Mouse (Mus musculus) MEL (cell line): ENCODE results near the gene Gsta3. TPM values are rescaled to one million over a fixed set of nuclear protein-coding genes. Genes with fewer than 3 reads are reported as not detected.

ENCODE experiments used
- DNase-seq: peaks from one replicate; pipeline ENCODE4 v3.0.0; 2011; ENCODE audit warnings: low read depth, low spot score
- H3K27ac ChIP-seq: 2 replicates; pipeline ENCODE4 v1.5.1; 2012; ENCODE audit warnings: low read depth, mild to moderate bottlenecking, control low read depth, low read length, moderate library complexity; ENCODE audit not compliant: control insufficient read depth
- H3K27me3 ChIP-seq, 2 experiments: fragments of 150-350 bp in 1 of 2; sonication (generic) in 1 of 2; 2 replicates each; pipeline ENCODE4 v1.6.1; 2012; ENCODE audit warnings: low read length in 2 of 2, mild to moderate bottlenecking in 2 of 2, improper control_type of control experiment in 1 of 2, moderate library complexity in 1 of 2; ENCODE audit not compliant: insufficient read depth in 2 of 2, control insufficient read depth in 1 of 2
- H3K36me3 ChIP-seq, 2 experiments: 2 replicates each; pipeline ENCODE4 v1.6.1; 2012 to 2014; ENCODE audit warnings: low read length in 2 of 2, improper control_type of control experiment in 1 of 2, inconsistent platforms in 1 of 2, mild to moderate bottlenecking in 1 of 2; ENCODE audit not compliant: insufficient read depth in 2 of 2, control insufficient read depth in 1 of 2
- H3K4me1 ChIP-seq, 2 experiments: fragments of 150-350 bp in 1 of 2; sonication (generic) in 1 of 2; 2 replicates each; pipeline ENCODE4 v1.6.1; 2012; ENCODE audit warnings: low read length in 2 of 2, improper control_type of control experiment in 1 of 2, mild to moderate bottlenecking in 1 of 2; ENCODE audit not compliant: insufficient read depth in 2 of 2, control insufficient read depth in 1 of 2
- H3K4me3 ChIP-seq, 2 experiments: fragments of 150-350 bp in 1 of 2; sonication (generic) in 1 of 2; 2 replicates each; pipeline ENCODE4 v1.5.1; 2012; ENCODE audit warnings: low read depth in 2 of 2, low read length in 2 of 2, mild to moderate bottlenecking in 2 of 2, moderate library complexity in 2 of 2, control low read depth in 1 of 2, improper control_type of control experiment in 1 of 2; ENCODE audit not compliant: control insufficient read depth in 1 of 2, insufficient read depth in 1 of 2
- H3K79me2 ChIP-seq: 2 replicates; pipeline ENCODE4 v1.6.1; 2012; ENCODE audit warnings: mild to moderate bottlenecking, low read length, moderate library complexity; ENCODE audit not compliant: control insufficient read depth, poor library complexity, insufficient read depth
- H3K9ac ChIP-seq: 2 replicates; pipeline ENCODE4 v1.6.1; 2012; ENCODE audit warnings: low read depth, mild to moderate bottlenecking, control low read depth, low read length, moderate library complexity; ENCODE audit not compliant: control insufficient read depth, poor library complexity, severe bottlenecking
- H3K9me3 ChIP-seq: fragments of 150-350 bp; sonication (generic); replicated peaks from 2 replicates; pipeline ENCODE4 v1.6.1; 2012; ENCODE audit warnings: mild to moderate bottlenecking, low read length, improper control_type of control experiment, moderate library complexity; ENCODE audit not compliant: insufficient read depth
- CHD1 ChIP-seq: IDR thresholded peaks from 2 replicates; pipeline ENCODE4 v1.6.1; 2012; ENCODE audit warnings: low read depth, mild to moderate bottlenecking, inconsistent platforms, low read length, improper control_type of control experiment
- CHD2 ChIP-seq: IDR thresholded peaks from 2 replicates; pipeline ENCODE4 v1.6.1; 2011; ENCODE audit warnings: low read length, improper control_type of control experiment
- CTCF ChIP-seq, 3 experiments: IDR thresholded peaks in 2 of 3; conservative IDR thresholded peaks in 1 of 3; 2 replicates each; pipeline ENCODE4 v1.5.1; 2011 to 2012; ENCODE audit warnings: low read length in 3 of 3, low read depth in 2 of 3, mild to moderate bottlenecking in 2 of 3, improper control_type of control experiment in 1 of 3, inconsistent platforms in 1 of 3, mixed read lengths in 1 of 3, moderate library complexity in 1 of 3; ENCODE audit not compliant: control insufficient read depth in 1 of 3, insufficient read depth in 1 of 3, poor library complexity in 1 of 3, severe bottlenecking in 1 of 3
- E2F4 ChIP-seq: IDR thresholded peaks from 2 replicates; pipeline ENCODE4 v1.6.1; 2011; ENCODE audit warnings: low read depth, low read length, improper control_type of control experiment, borderline replicate concordance
- ELF1 ChIP-seq: IDR thresholded peaks from 2 replicates; pipeline ENCODE4 v1.6.1; 2014; ENCODE audit warnings: low read depth, mild to moderate bottlenecking, inconsistent platforms, low read length, improper control_type of control experiment, moderate library complexity
- EP300 ChIP-seq, 2 experiments: IDR thresholded peaks; 2 replicates each; pipeline ENCODE4 v1.6.1; 2011; ENCODE audit warnings: improper control_type of control experiment in 2 of 2, low read length in 2 of 2, low read depth in 1 of 2, mild to moderate bottlenecking in 1 of 2
- GABPA ChIP-seq: IDR thresholded peaks from 2 replicates; pipeline ENCODE4 v1.6.1; 2012; ENCODE audit warnings: low read depth, mild to moderate bottlenecking, inconsistent platforms, low read length, improper control_type of control experiment, moderate library complexity
- HCFC1 ChIP-seq: IDR thresholded peaks from 2 replicates; pipeline ENCODE4 v1.6.1; 2012; ENCODE audit warnings: low read depth, mild to moderate bottlenecking, inconsistent platforms, low read length, improper control_type of control experiment, moderate library complexity
- JUND ChIP-seq: IDR thresholded peaks from 2 replicates; pipeline ENCODE4 v1.6.1; 2011; ENCODE audit warnings: low read depth, mild to moderate bottlenecking, improper control_type of control experiment, low read length
- KAT2A ChIP-seq: conservative IDR thresholded peaks from 2 replicates; pipeline ENCODE4 v1.6.1; 2012; ENCODE audit warnings: low read depth, low read length, improper control_type of control experiment, inconsistent platforms
- MAFK ChIP-seq: IDR thresholded peaks from 2 replicates; pipeline ENCODE4 v1.6.1; 2011; ENCODE audit warnings: low read depth, mild to moderate bottlenecking, low read length, improper control_type of control experiment, borderline replicate concordance
- MAZ ChIP-seq: IDR thresholded peaks from 2 replicates; pipeline ENCODE4 v1.6.1; 2012; ENCODE audit warnings: low read depth, mild to moderate bottlenecking, inconsistent platforms, low read length, improper control_type of control experiment
- MEF2A ChIP-seq: IDR thresholded peaks from 2 replicates; pipeline ENCODE4 v1.6.1; 2014; ENCODE audit warnings: low read depth, mild to moderate bottlenecking, inconsistent platforms, low read length, improper control_type of control experiment; ENCODE audit not compliant: poor library complexity, insufficient replicate concordance, severe bottlenecking; ENCODE audit errors: extremely low read depth
- MYB ChIP-seq: IDR thresholded peaks from 2 replicates; pipeline ENCODE4 v1.6.1; 2011; ENCODE audit warnings: mild to moderate bottlenecking, low read depth, low read length, improper control_type of control experiment
- MYC ChIP-seq: IDR thresholded peaks from 2 replicates; pipeline ENCODE4 v1.6.1; 2011; ENCODE audit warnings: low read depth, mild to moderate bottlenecking, low read length, improper control_type of control experiment, moderate library complexity
- NELFE ChIP-seq: IDR thresholded peaks from 2 replicates; pipeline ENCODE4 v1.6.1; 2011; ENCODE audit warnings: low read depth, low read length, improper control_type of control experiment
- NRF1 ChIP-seq: IDR thresholded peaks from 2 replicates; pipeline ENCODE4 v1.6.1; 2014; ENCODE audit warnings: low read depth, mild to moderate bottlenecking, inconsistent platforms, low read length, improper control_type of control experiment, moderate library complexity; ENCODE audit not compliant: poor library complexity, insufficient read depth, severe bottlenecking
- POLR2A ChIP-seq, 2 experiments: IDR thresholded peaks; 2 replicates each; pipeline ENCODE4 v1.6.1; 2011 to 2012; ENCODE audit warnings: low read length in 2 of 2, mild to moderate bottlenecking in 2 of 2, control low read depth in 1 of 2, improper control_type of control experiment in 1 of 2, low read depth in 1 of 2, moderate library complexity in 1 of 2; ENCODE audit not compliant: control insufficient read depth in 1 of 2, insufficient read depth in 1 of 2, poor library complexity in 1 of 2
- POLR2AphosphoS2 ChIP-seq: IDR thresholded peaks from 2 replicates; pipeline ENCODE4 v1.6.1; 2011; ENCODE audit warnings: low read length, improper control_type of control experiment
- RAD21 ChIP-seq: IDR thresholded peaks from 2 replicates; pipeline ENCODE4 v1.6.1; 2011; ENCODE audit warnings: mild to moderate bottlenecking, low read depth, low read length, improper control_type of control experiment
- RCOR1 ChIP-seq: IDR thresholded peaks from 2 replicates; pipeline ENCODE4 v1.6.1; 2012; ENCODE audit warnings: low read depth, mild to moderate bottlenecking, inconsistent platforms, low read length, improper control_type of control experiment
- SIN3A ChIP-seq: IDR thresholded peaks from 2 replicates; pipeline ENCODE4 v1.6.1; 2012; ENCODE audit warnings: low read length, improper control_type of control experiment, inconsistent platforms
- SMC3 ChIP-seq: IDR thresholded peaks from 2 replicates; pipeline ENCODE4 v1.6.1; 2011; ENCODE audit warnings: low read depth, low read length, improper control_type of control experiment
- TAL1 ChIP-seq: IDR thresholded peaks from 2 replicates; pipeline ENCODE4 v1.6.1; 2012; ENCODE audit warnings: mild to moderate bottlenecking, inconsistent platforms, low read length, moderate library complexity, mixed read lengths
- TBP ChIP-seq: IDR thresholded peaks from 2 replicates; pipeline ENCODE4 v1.8.0; 2011; ENCODE audit warnings: low read depth, low read length, improper control_type of control experiment
- TCF12 ChIP-seq: IDR thresholded peaks from 2 replicates; pipeline ENCODE4 v1.6.1; 2014; ENCODE audit warnings: low read depth, mild to moderate bottlenecking, inconsistent platforms, low read length, improper control_type of control experiment, moderate library complexity
- USF1 ChIP-seq: IDR thresholded peaks from 2 replicates; pipeline ENCODE4 v1.6.1; 2014; ENCODE audit warnings: low read depth, mild to moderate bottlenecking, inconsistent platforms, low read length, improper control_type of control experiment, moderate library complexity
- ZC3H11A ChIP-seq: IDR thresholded peaks from 2 replicates; pipeline ENCODE4 v1.6.1; 2012; ENCODE audit warnings: low read depth, mild to moderate bottlenecking, inconsistent platforms, low read length, improper control_type of control experiment
- ZMIZ1 ChIP-seq: IDR thresholded peaks from 2 replicates; pipeline ENCODE4 v1.6.1; 2012; ENCODE audit warnings: low read depth, mild to moderate bottlenecking, inconsistent platforms, low read length, improper control_type of control experiment, moderate library complexity
- polyA plus RNA-seq, 2 experiments: library from polyadenylated mRNA; stranded (reverse) in 1 of 2; unstranded in 1 of 2; fragments of >175 nt in 1 of 2; fragments of >200 nt in 1 of 2; gene quantifications; 2 replicates each; pipeline versions ENCODE4 v1.2.1 to v1.2.4; 2012; ENCODE audit warnings: low replicate concordance in 2 of 2, low read depth in 1 of 2; ENCODE audit not compliant: insufficient read length in 2 of 2, insufficient read depth in 1 of 2, missing spikeins in 1 of 2
- total RNA-seq: library from RNA; depleted of rRNA; stranded (reverse); fragments of 300-350 nt; gene quantifications from 2 replicates; pipeline ENCODE4 v1.2.3, GENCODE M21; 2012

The Gsta3 gene
- total and polyA plus RNA-seq, 3 experiments, result 2.2 to 3.4 TPM; not detected in 1

- no peaks in the 10 kb centered on the region for H3K9me3 ChIP-seq
- H3K27ac ChIP-seq, result peak within 1 kb of the TSS; percentile 78
- peak; percentile 92 for DNase-seq
Observed at GRCm38 (mm10) chr1:21218489-21218919, 21.9 kb upstream of the Gsta3 start, which contains the start of gene Tmem14a. Tmem14a (plus strand) TSS chr1:21218575.

GRCm38 (mm10) chr1:21227756-21228395 is 12.5 kb upstream of the Gsta3 start:
- H3K4me1 ChIP-seq, result no peaks in the 10 kb centered on the region
- H3K4me3 ChIP-seq, result no peak overlapping the region
- H3K9me3 ChIP-seq, result no peaks in the 10 kb centered on the region
- H3K36me3 ChIP-seq, result no peaks in the 10 kb centered on the region
- no peak for DNase-seq
- H3K9ac ChIP-seq, result no peak overlapping the region
- TF ChIP-seq TCF12 (no peak), GABPA (no peak), TAL1 (no peak), USF1 (no peak), EP300 (IDR thresholded peaks at IDR 0.05; ENCODE audit: low read depth in 1 of 2, low read length in 2 of 2) (no peak), MYC (no peak), JUND (no peak), POLR2AphosphoS2 (no peak), KAT2A (no peak), SMC3 (no peak), CTCF (IDR thresholded peaks at IDR 0.05 in 2 of 3, conservative IDR thresholded peaks at IDR 0.05 in 1 of 3; ENCODE audit: control insufficient read depth in 1 of 3, insufficient read depth in 1 of 3, low read depth in 2 of 3, low read length in 3 of 3, poor library complexity in 1 of 3, severe bottlenecking in 1 of 3) (no peak), MYB (no peak), HCFC1 (no peak), RAD21 (no peak), SIN3A (no peak), ZMIZ1 (no peak), ELF1 (no peak), CHD1 (no peak), MEF2A (no peak)
- TF ChIP-seq, all 39 proteins: peak for 0
- no peak overlapping the region for H3K27ac ChIP-seq
- H3K79me2 ChIP-seq, result no peaks in the 10 kb centered on the region
- no peaks in the 10 kb centered on the region for H3K27me3 ChIP-seq

More at GRCm38 (mm10) chr1:21218489-21218919, 21.9 kb upstream of the Gsta3 start, which contains the start of gene Tmem14a:
- no peaks in the 10 kb centered on the region for H3K36me3 ChIP-seq
- H3K79me2 ChIP-seq, result no peaks in the 10 kb centered on the region; the same call in 1 of the 2 replicates
- peak within 1 kb of the TSS; percentile 58 to 96 for H3K4me3 ChIP-seq
- no peaks in the 10 kb centered on the region for H3K27me3 ChIP-seq
- H3K4me1 ChIP-seq, result peaks cover 0 to 4% of the 10 kb centered on the region in 2 experiments; a peak in 1 of 4 replicates
- 0 out of 2 replicates have a peak, but pooled peaks have one; percentile 26 for TF ChIP-seq MAZ
- TF ChIP-seq HCFC1, result peak; percentile 54; the same call in 1 of the 2 replicates
- TF ChIP-seq NELFE, result peak; percentile 77
- peak; percentile 57; the same call in 1 of the 2 replicates for TF ChIP-seq TBP
- no peak for TF ChIP-seq MAFK
- peak; percentile 87 for TF ChIP-seq ELF1
- TF ChIP-seq E2F4, result no peak
- TF ChIP-seq CTCF (IDR thresholded peaks at IDR 0.05 in 2 of 3, conservative IDR thresholded peaks at IDR 0.05 in 1 of 3; ENCODE audit: control insufficient read depth in 1 of 3, insufficient read depth in 1 of 3, low read depth in 2 of 3, low read length in 3 of 3, poor library complexity in 1 of 3, severe bottlenecking in 1 of 3), result peak; percentile 80 to 96 (median 94)
- TF ChIP-seq TAL1, result no peak
- 0 out of 2 replicates have a peak, but pooled peaks have one; percentile 22 for TF ChIP-seq TCF12
- TF ChIP-seq POLR2AphosphoS2, result peak; percentile 63; the same call in 1 of the 2 replicates
- TF ChIP-seq CHD2, result no peak
- TF ChIP-seq RAD21, result peak; percentile 88
- no peak for TF ChIP-seq RCOR1
- TF ChIP-seq NRF1, result peak; percentile 84
- peak; percentile 83 for TF ChIP-seq ZC3H11A
- peak; percentile 87 for TF ChIP-seq SMC3
- TF ChIP-seq ZMIZ1, result peak; percentile 26; the same call in 1 of the 2 replicates
- TF ChIP-seq POLR2A (IDR thresholded peaks at IDR 0.05; ENCODE audit: control insufficient read depth in 1 of 2, insufficient read depth in 1 of 2, low read depth in 1 of 2, low read length in 2 of 2, poor library complexity in 1 of 2), result peak; percentile 36 to 83; a peak in 2 of 4 replicates
- TF ChIP-seq MEF2A, result no peak
- H3K9ac ChIP-seq, result peak within 1 kb of the TSS; percentile 96
